Mouse (Mus musculus) kidney, adult 11 months (tissue): ENCODE data around the gene Abca1.

Experiments used
- DNase-seq: peaks from one replicate; pipeline ENCODE4 v3.0.0; 2022

Gene Abca1

GRCm38 (mm10) chr4:53120038-53120685 is 39.5 kb downstream of the Abca1 start:
- DNase-seq, result no peak

DNA sequence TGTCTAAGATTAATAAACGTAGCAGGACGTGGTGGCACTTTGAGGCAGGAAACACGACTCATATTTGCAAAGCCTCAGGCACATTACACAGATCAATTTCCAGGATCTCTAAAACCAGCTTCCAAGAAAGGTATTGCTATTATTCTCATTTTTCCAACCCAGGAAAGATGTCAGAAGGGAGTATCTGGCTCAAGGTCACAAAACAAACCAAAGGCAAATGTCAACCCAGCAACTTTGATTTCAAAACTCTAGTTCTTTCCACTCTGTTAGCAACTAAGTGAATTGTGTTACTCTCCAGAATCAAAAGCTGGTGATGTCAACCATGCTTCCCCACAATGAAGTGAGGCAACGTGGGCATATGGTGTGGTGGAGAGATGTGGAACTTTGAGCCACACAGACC is 41.1 kb downstream of the Abca1 start:
- DNase-seq, result no peak

GRCm38 (mm10) chr4:53117610-53118009 is 42.1 kb downstream of the Abca1 start:
- DNase-seq, result no peak

DNA sequence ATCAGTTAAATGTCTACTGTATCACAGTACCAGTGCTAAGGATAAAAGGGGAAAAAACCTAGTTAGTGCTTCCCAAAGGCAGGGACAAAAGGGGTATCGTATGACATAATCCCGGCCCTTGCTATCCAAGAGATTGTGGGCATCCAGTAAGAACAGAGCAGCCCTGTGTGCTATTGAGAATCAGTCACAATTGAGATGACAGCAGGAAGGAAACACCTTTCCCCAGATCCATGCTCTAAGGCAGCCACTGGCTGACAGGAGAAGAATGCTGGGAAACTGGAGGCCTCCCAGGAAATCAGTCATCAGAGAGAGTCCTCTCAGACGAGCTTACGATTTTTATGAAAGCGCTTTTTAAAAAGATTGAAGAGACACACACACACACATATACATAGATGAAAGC is 42.6 kb downstream of the Abca1 start:
- peak; percentile 23 for DNase-seq

- peak; percentile 28 for DNase-seq
Observed at GRCm38 (mm10) chr4:53115866-53116265, 43.8 kb downstream of the Abca1 start.

GRCm38 (mm10) chr4:53115410-53115809 is 44.3 kb downstream of the Abca1 start:
- no peak for DNase-seq

DNA sequence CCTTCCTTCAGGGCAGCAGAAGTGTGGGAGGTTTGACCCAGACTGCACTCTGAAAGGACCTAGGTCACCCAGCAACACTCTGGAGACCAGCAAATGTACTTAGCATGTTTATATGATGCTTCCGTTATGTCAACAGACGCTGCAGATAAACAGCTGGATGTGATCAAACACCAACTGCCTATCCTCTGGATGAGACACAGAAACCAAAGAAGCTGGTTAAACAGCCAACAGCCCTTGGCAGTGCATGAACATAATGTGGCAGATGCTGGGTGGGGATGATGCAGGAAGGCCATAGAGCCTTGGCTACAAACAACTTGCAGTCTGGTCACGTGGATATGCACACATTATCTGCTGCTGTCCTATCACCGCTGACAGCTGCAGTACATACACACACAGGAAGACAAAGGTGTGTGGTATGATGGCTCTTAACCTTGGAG is 47.8 kb downstream of the Abca1 start:
- peak; percentile 36 for DNase-seq

DNA sequence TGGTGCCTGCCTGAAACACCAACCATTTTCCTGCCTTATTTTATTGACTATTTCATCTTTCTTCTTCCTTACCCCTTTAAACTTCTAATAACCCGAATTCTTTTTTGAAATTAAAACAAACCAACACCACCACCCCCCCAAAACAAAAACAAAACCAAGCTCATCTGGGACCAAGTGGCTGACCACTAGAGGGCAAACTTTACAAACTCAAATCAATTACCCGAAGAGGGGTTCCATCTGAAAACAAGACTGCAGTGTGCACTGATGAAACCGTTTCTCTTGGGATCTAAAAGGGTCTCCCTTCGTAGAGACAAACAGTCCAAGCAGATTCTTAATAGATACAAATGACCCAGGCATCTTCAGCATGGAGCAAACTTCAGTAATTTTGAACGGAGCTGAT is 49.3 kb downstream of the Abca1 start:
- no peak for DNase-seq

GRCm38 (mm10) chr4:53109381-53109928 is 50.2 kb downstream of the Abca1 start:
- DNase-seq, result no peak

- no peak for DNase-seq
Observed at GRCm38 (mm10) chr4:53108194-53108593, 51.5 kb downstream of the Abca1 start.

- DNase-seq, result no peak
Observed at GRCm38 (mm10) chr4:53106732-53107131, 53.0 kb downstream of the Abca1 start.

DNA sequence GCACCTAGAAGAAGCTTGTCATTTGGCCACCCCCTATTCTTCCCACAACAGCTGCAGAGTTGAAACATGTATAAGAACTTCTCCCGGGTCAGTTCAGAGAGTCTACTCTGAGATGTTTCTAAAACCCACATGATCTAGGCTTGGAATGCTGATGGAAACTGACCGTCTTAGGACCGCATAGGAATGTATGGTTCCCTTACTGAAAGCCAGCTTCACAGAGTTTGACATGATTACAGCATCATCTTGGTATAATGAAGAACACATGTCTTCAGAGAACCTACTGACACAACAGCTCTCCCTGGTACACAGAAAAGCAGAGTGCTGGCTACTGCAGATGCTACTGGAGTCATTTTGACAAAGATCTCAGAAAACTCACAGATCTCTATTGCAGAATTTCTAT is 53.6 kb downstream of the Abca1 start:
- no peak for DNase-seq

DNA sequence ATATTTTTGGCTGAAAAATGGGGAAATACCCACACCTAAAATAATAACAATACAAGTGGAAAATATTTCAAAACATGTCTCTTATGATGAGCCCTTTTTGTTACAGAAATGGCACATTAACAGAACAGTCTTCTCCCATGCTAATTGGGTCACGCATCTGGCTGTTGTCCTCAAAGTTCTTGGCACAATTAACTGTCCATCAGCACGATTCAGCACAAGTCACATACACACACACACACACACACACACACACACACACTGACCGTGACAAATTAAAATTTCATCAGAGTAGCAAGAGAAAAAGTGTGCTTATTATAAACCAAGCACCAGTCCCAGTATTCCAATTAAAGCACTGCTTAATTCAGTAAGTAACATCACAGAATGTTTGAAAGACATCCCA is 55.1 kb downstream of the Abca1 start:
- no peak for DNase-seq

DNA sequence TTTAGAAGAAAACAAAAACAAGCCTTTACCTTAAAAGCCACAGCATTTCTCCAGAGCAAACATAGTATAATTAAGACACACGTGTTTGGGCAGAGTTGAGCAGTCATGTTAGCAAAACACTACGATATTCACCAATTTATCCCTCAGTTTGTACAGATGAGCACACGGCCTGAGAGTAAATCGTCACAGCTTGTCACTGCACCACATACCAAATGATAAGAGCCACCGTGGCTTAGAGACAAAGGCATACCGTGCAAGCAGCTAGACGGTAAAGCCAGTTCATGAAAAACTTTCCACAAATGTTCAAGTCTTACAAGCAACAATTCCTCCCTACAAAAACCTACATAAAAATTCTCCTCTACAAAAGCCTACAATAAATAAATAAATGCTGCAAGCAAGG is 57.2 kb downstream of the Abca1 start:
- no peak for DNase-seq

- DNase-seq, result no peak
Observed at GRCm38 (mm10) chr4:53101306-53101705, 58.4 kb downstream of the Abca1 start.

- no peak for DNase-seq
Observed at GRCm38 (mm10) chr4:53100492-53100891, 59.2 kb downstream of the Abca1 start.

DNA sequence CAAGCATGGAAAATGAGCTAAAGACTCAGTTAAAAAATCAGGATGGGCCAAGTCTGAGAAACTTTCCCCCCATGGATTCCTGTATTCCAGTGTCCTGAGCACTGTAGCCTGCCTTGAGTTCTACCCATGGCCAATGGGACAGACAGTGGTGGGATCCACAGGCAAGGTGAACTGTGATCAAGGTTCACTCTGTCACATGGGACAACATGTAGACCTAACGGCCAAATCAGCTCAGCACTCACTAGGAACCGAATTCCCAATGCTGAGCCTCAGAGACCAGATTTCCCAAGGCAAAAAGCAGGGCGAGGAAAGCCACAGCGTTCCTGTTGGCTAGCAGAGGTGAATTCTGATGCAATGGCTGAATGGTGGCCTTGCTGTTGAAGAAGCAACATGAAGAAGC is 64.8 kb downstream of the Abca1 start:
- peak; percentile 25 for DNase-seq

DNA sequence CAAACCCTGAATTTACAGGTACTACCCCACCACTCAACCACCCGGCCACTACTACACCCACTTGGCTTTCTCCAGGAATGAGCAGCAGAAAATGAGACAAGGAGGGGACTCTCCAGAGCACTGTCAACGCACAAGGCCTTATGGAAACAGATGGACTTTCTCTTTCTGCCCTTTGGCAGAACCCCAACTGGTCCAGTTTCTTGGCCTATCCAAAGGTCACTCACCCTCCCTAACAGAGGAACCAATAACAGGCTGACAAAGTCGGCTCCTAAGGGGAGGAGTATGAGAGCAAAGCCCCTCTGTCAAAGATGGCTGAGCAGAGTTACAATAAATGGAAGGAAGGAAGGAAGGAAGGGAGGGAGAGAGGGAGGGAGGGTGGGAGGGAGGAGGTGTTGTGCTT is 65.4 kb downstream of the Abca1 start:
- peak; percentile 75 for DNase-seq

- no peak for DNase-seq
Observed at GRCm38 (mm10) chr4:53093615-53094014, 66.1 kb downstream of the Abca1 start.

DNA sequence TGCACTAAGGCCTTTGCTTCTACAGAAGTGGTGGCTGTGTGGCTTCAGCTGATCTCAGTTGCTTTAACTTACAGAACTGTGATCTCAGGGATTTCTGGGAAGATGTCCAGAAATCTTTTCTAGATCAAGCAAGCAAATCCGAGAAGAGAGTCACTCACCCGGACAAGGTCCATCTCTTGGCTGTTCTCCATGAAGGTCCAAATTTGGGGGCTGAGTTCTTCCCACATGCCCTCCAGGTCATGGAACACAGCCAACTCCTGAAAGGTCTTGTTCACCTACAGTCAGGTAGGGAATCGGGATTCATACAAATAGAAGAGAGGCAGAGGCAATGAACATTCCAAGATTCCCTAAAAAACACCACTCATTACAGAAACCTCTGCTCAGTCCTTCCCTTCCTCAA is 70.1 kb downstream of the Abca1 start:
- DNase-seq, result peak; percentile 79

DNA sequence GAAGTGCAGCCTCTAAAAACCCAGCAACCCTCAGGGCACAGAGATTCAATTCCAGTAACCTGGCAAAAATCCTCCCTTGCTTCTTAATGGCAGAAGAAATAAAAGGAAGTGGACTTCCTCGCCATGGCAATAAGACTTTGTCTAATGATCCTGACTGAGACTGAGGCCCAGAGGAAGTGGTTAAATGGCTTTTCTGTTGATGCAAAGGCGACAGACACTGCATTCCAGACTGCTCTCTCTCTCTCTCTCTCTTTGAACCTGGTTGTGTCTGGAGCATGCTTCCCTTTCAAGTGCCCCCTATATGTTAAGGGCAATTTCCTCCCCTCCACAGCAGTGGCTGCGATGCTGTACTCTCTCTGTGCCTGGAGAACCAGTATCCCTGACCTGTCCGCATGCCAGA is 70.7 kb downstream of the Abca1 start:
- no peak for DNase-seq

DNA sequence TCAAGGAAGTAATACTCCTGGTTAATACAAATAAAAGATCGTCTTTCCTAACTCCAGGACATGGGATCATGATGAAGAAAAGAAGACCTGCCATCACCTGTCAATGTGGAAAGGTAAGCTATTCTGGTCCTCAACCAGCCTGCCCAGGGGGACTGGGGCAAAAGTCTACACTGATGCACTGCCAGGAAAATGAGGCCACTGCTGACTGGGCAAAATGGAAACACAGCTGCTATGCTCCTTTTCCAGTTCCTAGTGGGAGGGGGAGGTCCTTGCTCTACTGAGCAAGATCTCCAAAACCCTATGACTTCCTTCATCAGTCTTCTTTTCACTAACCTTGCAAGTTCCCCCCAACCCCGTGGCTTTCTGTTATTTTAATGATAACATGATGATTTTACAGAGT is 73.1 kb downstream of the Abca1 start:
- DNase-seq, result peak; percentile 51

DNA sequence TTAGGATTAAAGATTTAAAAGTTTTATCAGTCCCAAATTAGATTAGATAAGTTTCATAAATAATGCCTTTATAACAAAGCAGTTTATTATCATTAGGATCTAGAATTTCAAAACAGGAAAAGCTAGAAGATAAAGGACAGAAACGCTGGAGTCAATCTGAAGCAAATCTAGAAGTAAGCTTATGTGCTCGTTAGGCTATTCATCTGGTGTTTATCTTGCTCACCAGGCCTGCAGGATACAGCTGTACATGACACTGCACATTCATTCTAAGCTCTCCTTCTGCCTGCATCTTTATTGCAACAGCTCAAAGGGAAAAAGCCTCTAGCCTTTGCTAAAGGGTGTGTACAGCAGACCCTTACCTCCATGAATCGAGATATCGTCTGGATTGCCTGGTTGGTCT is 74.1 kb downstream of the Abca1 start:
- no peak for DNase-seq

DNA sequence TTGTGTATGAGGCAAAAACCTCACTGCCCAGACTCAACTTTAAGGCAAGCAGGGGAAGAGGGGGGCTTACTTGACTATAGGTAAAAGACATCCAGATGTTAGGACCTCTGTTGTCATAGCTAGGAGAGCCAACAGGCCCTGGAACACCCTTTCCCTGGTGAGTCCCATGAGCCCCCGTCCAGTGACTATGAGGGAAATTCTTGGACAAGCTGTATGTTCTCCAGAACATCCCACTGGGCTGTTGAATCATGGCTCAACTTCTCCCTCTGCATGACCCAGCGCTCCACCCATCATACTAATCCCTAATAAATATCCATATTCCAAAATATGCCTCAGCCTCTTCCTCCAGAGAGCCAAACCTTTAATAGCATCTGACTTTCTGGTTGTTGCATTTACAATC is 76.6 kb downstream of the Abca1 start:
- DNase-seq, result no peak

- DNase-seq, result peak; percentile 19
Observed at GRCm38 (mm10) chr4:53082451-53082850, 77.2 kb downstream of the Abca1 start.
